Mouse (Mus musculus) frontal cortex, postnatal 14 days (tissue): ENCODE measurements around the gene Cnbd2.

Experiments
- DNase-seq, 2 experiments: peaks; one replicate each; pipeline ENCODE4 v3.0.0; 2022; ENCODE audit warnings: low spot score in 2 of 2

Cnbd2 gene

GRCm38 (mm10) chr2:156312297-156312897 lies at the start of gene Cnbd2, which contains the start of gene Scand1:
Gene Cnbd2 (plus strand): TSS chr2:156312299.
Gene Scand1 (minus strand): TSS chr2:156312704.
- DNase-seq, result peak; percentile 74 to 77

- no peak for DNase-seq
These were observed 48.8 kb upstream of the Cnbd2 start for GRCm38 (mm10) chr2:156263204-156263893.

GRCm38 (mm10) chr2:156267636-156268035 lies 44.5 kb upstream of the Cnbd2 start:
- DNase-seq, result no peak

- DNase-seq, result no peak
These were observed 39.5 kb upstream of the Cnbd2 start for GRCm38 (mm10) chr2:156272553-156272952.

GRCm38 (mm10) chr2:156278226-156279017 lies 33.7 kb upstream of the Cnbd2 start:
- peak; percentile 63 to 73 for DNase-seq

- DNase-seq, result no peak
These were observed 30.9 kb upstream of the Cnbd2 start for GRCm38 (mm10) chr2:156281227-156281626.

GRCm38 (mm10) chr2:156285161-156285560 lies 26.9 kb upstream of the Cnbd2 start:
- DNase-seq, result no peak

GRCm38 (mm10) chr2:156286733-156287132 lies 25.4 kb upstream of the Cnbd2 start:
- no peak for DNase-seq

- no peak for DNase-seq
These were observed 23.9 kb upstream of the Cnbd2 start for GRCm38 (mm10) chr2:156288222-156288621.

- no peak for DNase-seq
These were observed 22.4 kb upstream of the Cnbd2 start for GRCm38 (mm10) chr2:156289552-156290160.

GRCm38 (mm10) chr2:156291998-156292397 lies 20.1 kb upstream of the Cnbd2 start:
- no peak for DNase-seq

GRCm38 (mm10) chr2:156295601-156296063 lies 16.5 kb upstream of the Cnbd2 start:
- DNase-seq, result no peak

GRCm38 (mm10) chr2:156296190-156296589 lies 15.9 kb upstream of the Cnbd2 start:
- no peak for DNase-seq

- DNase-seq, result no peak
These were observed 14.4 kb upstream of the Cnbd2 start for GRCm38 (mm10) chr2:156297653-156298052.

GRCm38 (mm10) chr2:156298458-156298857 lies 13.6 kb upstream of the Cnbd2 start:
- DNase-seq, result no peak

GRCm38 (mm10) chr2:156302063-156302462 lies 10.0 kb upstream of the Cnbd2 start:
- no peak for DNase-seq

- no peak for DNase-seq
These were observed 7.7 kb upstream of the Cnbd2 start for GRCm38 (mm10) chr2:156304351-156304750.

GRCm38 (mm10) chr2:156305818-156306217 lies 6.3 kb upstream of the Cnbd2 start:
- no peak for DNase-seq

- DNase-seq, result no peak
These were observed 4.8 kb upstream of the Cnbd2 start for GRCm38 (mm10) chr2:156307261-156307660.

- no peak for DNase-seq
These were observed 2.2 kb upstream of the Cnbd2 start for GRCm38 (mm10) chr2:156309948-156310347.

- no peak for DNase-seq
These were observed 1.6 kb upstream of the Cnbd2 start for GRCm38 (mm10) chr2:156310455-156310854.

GRCm38 (mm10) chr2:156310945-156311344 lies 1.2 kb upstream of the Cnbd2 start:
- no peak for DNase-seq
